Mouse (Mus musculus) liver, embryonic 14.5 days (tissue): ENCODE results near the gene Mlana.

Experiments used
- CTCF ChIP-seq: IDR thresholded peaks from 2 replicates; pipeline ENCODE4 v1.5.1; 2016; ENCODE audit warnings: antibody characterized with exemption, low read depth, control low read depth
- EP300 ChIP-seq: IDR thresholded peaks from 2 replicates; pipeline ENCODE4 v1.6.1; 2016; ENCODE audit warnings: antibody characterized with exemption, low read depth

DNA sequence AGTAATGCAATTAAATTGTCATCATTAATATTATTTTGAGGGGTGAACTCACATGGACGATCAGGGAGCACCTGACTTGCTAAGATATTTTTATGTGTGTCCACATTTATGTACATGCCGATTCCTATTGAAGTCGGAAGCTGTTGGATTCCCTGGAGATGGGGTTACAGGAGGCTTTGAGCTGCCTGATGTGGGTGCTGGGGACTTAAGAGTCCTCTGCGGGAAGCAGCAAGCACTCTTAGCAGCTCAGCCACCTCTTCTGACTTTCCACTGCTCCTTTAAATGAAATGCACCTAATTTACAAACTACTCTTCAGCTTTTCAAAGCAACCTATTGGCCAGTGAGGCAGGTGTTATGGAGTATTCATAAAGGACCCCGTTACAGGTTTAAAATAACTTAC, 10.8 kb downstream of the Mlana start:
- no peak for TF ChIP-seq CTCF
- no peak for TF ChIP-seq EP300
